Mouse (Mus musculus) E14TG2a.4 (cell line): ENCODE data around the gene Thap3.

Experiments
- H3K27me3 ChIP-seq: 2 replicates; pipeline ENCODE4 v1.6.1; 2014; ENCODE audit warnings: low read length, control low read depth; ENCODE audit not compliant: insufficient read depth
- H3K36me3 ChIP-seq: 2 replicates; pipeline ENCODE4 v1.6.1; 2014; ENCODE audit warnings: low read length, control low read depth; ENCODE audit not compliant: insufficient read depth
- H3K4me1 ChIP-seq: replicated peaks from 2 replicates; pipeline ENCODE4 v1.6.1; 2014; ENCODE audit warnings: low read depth, low read length, control low read depth
- H3K4me3 ChIP-seq: replicated peaks from 2 replicates; pipeline ENCODE4 v1.5.1; 2014; ENCODE audit warnings: mild to moderate bottlenecking, low read length
- H3K9me3 ChIP-seq: 2 replicates; pipeline ENCODE4 v1.6.1; 2014; ENCODE audit warnings: low read length, control low read depth
- CTCF ChIP-seq: conservative IDR thresholded peaks from 2 replicates; pipeline ENCODE4 v1.5.1; 2014; ENCODE audit warnings: low read length
- NANOG ChIP-seq: IDR thresholded peaks from 2 replicates; pipeline ENCODE4 v1.6.1; 2014; ENCODE audit warnings: borderline replicate concordance, low read length, mixed read lengths
- POU5F1 ChIP-seq: IDR thresholded peaks from 2 replicates; pipeline ENCODE4 v1.6.1; 2014; ENCODE audit warnings: low read length, borderline replicate concordance

Thap3 gene

GRCm38 (mm10) chr4:151959849-151960512 lies 28.8 kb downstream of the Thap3 start:
- Histone ChIP-seq H3K27me3 (no peaks in the 10 kb centered on the region), H3K9me3 (no peaks in the 10 kb centered on the region), H3K4me3 (no peak overlapping the region), H3K36me3 (peaks cover 96% of the 10 kb centered on the region), H3K4me1 (peaks cover 43% of the 10 kb centered on the region)
- TF ChIP-seq NANOG (no peak), POU5F1 (no peak), CTCF (no peak)

GRCm38 (mm10) chr4:151957584-151958315 lies 31.0 kb downstream of the Thap3 start:
- H3K27me3 ChIP-seq, result no peaks in the 10 kb centered on the region
- H3K4me1 ChIP-seq, result peaks cover 46% of the 10 kb centered on the region
- TF ChIP-seq CTCF (no peak), POU5F1 (no peak), NANOG (no peak)
- peaks cover 96% of the 10 kb centered on the region for H3K36me3 ChIP-seq
- H3K4me3 ChIP-seq, result no peak overlapping the region
- no peaks in the 10 kb centered on the region for H3K9me3 ChIP-seq

GRCm38 (mm10) chr4:151955791-151956190 lies 33.0 kb downstream of the Thap3 start:
- Histone ChIP-seq H3K27me3 (no peaks in the 10 kb centered on the region), H3K9me3 (no peaks in the 10 kb centered on the region), H3K4me3 (no peak overlapping the region), H3K36me3 (peaks cover 97% of the 10 kb centered on the region), H3K4me1 (peaks cover 46% of the 10 kb centered on the region)
- TF ChIP-seq NANOG, result no peak
- TF ChIP-seq POU5F1, result no peak
- no peak for TF ChIP-seq CTCF

- no peak for TF ChIP-seq CTCF
- TF ChIP-seq POU5F1, result no peak
- TF ChIP-seq NANOG, result no peak
- no peak overlapping the region for H3K4me3 ChIP-seq
- peaks cover 54% of the 10 kb centered on the region for H3K4me1 ChIP-seq
- peaks cover 97% of the 10 kb centered on the region for H3K36me3 ChIP-seq
- H3K27me3 ChIP-seq, result no peaks in the 10 kb centered on the region
- no peaks in the 10 kb centered on the region for H3K9me3 ChIP-seq
Measured at GRCm38 (mm10) chr4:151953209-151953608, 35.6 kb downstream of the Thap3 start.

- Histone ChIP-seq H3K4me1 (peaks cover 77% of the 10 kb centered on the region), H3K9me3 (no peaks in the 10 kb centered on the region), H3K36me3 (peaks cover 91% of the 10 kb centered on the region), H3K4me3 (no peak overlapping the region), H3K27me3 (no peaks in the 10 kb centered on the region)
- TF ChIP-seq NANOG (no peak), CTCF (no peak), POU5F1 (no peak)
Measured at GRCm38 (mm10) chr4:151948497-151949471, 40.0 kb downstream of the Thap3 start.

GRCm38 (mm10) chr4:151946211-151946610 lies 42.6 kb downstream of the Thap3 start:
- H3K36me3 ChIP-seq, result peaks cover 79% of the 10 kb centered on the region
- no peak for TF ChIP-seq POU5F1
- no peak for TF ChIP-seq NANOG
- no peak for TF ChIP-seq CTCF
- H3K27me3 ChIP-seq, result no peaks in the 10 kb centered on the region
- H3K9me3 ChIP-seq, result no peaks in the 10 kb centered on the region
- peaks cover 74% of the 10 kb centered on the region for H3K4me1 ChIP-seq
- no peak overlapping the region for H3K4me3 ChIP-seq

GRCm38 (mm10) chr4:151938089-151938488 lies 50.7 kb downstream of the Thap3 start:
- 0 out of 2 replicates have a peak overlapping the region, but pooled peaks have one; percentile 13 for H3K4me3 ChIP-seq
- peaks cover 74% of the 10 kb centered on the region for H3K4me1 ChIP-seq
- H3K27me3 ChIP-seq, result no peaks in the 10 kb centered on the region
- H3K36me3 ChIP-seq, result peaks cover 58% of the 10 kb centered on the region
- TF ChIP-seq CTCF, result no peak
- no peak for TF ChIP-seq POU5F1
- TF ChIP-seq NANOG, result no peak
- H3K9me3 ChIP-seq, result no peaks in the 10 kb centered on the region

GRCm38 (mm10) chr4:151937441-151937840 lies 51.4 kb downstream of the Thap3 start:
- no peak for TF ChIP-seq NANOG
- no peak for TF ChIP-seq POU5F1
- TF ChIP-seq CTCF, result no peak
- no peaks in the 10 kb centered on the region for H3K27me3 ChIP-seq
- no peaks in the 10 kb centered on the region for H3K9me3 ChIP-seq
- peaks cover 56% of the 10 kb centered on the region for H3K36me3 ChIP-seq
- H3K4me1 ChIP-seq, result peaks cover 74% of the 10 kb centered on the region
- peak overlapping the region; percentile 8; the same call in 1 of the 2 replicates for H3K4me3 ChIP-seq
